Mouse (Mus musculus) CH12.LX (cell line): Measurements from ENCODE around the gene Rundc3b. TPM values are rescaled to one million over a fixed set of nuclear protein-coding genes. Genes with fewer than 3 reads are reported as not detected.
A peak's percentile ranks its signal among the peaks of the same experiment; 100 is the strongest.

ENCODE experiments used
- DNase-seq: peaks from one replicate; pipeline ENCODE4 v3.0.0-alpha.2; 2013; ENCODE audit errors: extremely low read depth
- H3K27ac ChIP-seq: 2 replicates; pipeline ENCODE4 v1.5.1; 2012; ENCODE audit warnings: low read depth, mild to moderate bottlenecking, control low read depth, moderate library complexity; ENCODE audit not compliant: insufficient read depth
- H3K27me3 ChIP-seq: replicated peaks from 2 replicates; pipeline ENCODE3; 2012; ENCODE audit warnings: inconsistent platforms
- H3K36me3 ChIP-seq, 2 experiments: replicated peaks in 1 of 2; 2 replicates each; pipeline versions ENCODE3 to v1.6.1; 2012; ENCODE audit warnings: inconsistent platforms in 1 of 2, low read length in 1 of 2, mild to moderate bottlenecking in 1 of 2, mixed read lengths in 1 of 2, moderate library complexity in 1 of 2; ENCODE audit not compliant: control insufficient read depth in 1 of 2, insufficient read depth in 1 of 2
- H3K4me1 ChIP-seq, 2 experiments: 2 replicates each; pipeline ENCODE4 v1.6.1; 2012; ENCODE audit warnings: inconsistent platforms in 1 of 2, moderate library complexity in 1 of 2; ENCODE audit not compliant: insufficient read depth in 2 of 2, control insufficient read depth in 1 of 2
- H3K4me2 ChIP-seq: 2 replicates; pipeline ENCODE4 v1.6.1; 2012; ENCODE audit warnings: low read depth, mild to moderate bottlenecking, control low read depth; ENCODE audit not compliant: poor library complexity, insufficient read depth, severe bottlenecking
- H3K4me3 ChIP-seq, 3 experiments: fragments of 150-350 bp in 1 of 3; sonication (generic) in 1 of 3; replicated peaks in 1 of 3; 2 replicates each; pipeline versions ENCODE3 to v1.5.1; 2011 to 2012; ENCODE audit warnings: low read depth in 2 of 3, low read length in 2 of 3, mild to moderate bottlenecking in 2 of 3, moderate library complexity in 2 of 3, control low read depth in 1 of 3, improper control_type of control experiment in 1 of 3, inconsistent platforms in 1 of 3, mixed read lengths in 1 of 3; ENCODE audit not compliant: poor library complexity in 1 of 3
- H3K79me2 ChIP-seq: replicated peaks from 2 replicates; pipeline ENCODE4 v1.6.1; 2012; ENCODE audit warnings: mild to moderate bottlenecking, moderate library complexity; ENCODE audit not compliant: control insufficient read depth, poor library complexity, insufficient read depth, severe bottlenecking; ENCODE audit errors: extremely low read depth
- H3K9ac ChIP-seq: 2 replicates; pipeline ENCODE4 v1.6.1; 2012; ENCODE audit warnings: low read depth, mild to moderate bottlenecking, control low read depth, moderate library complexity; ENCODE audit not compliant: insufficient read depth
- H3K9me3 ChIP-seq: replicated peaks from 2 replicates; pipeline ENCODE3; 2012; ENCODE audit warnings: low read length, inconsistent platforms, mixed read lengths
- CHD1 ChIP-seq: IDR thresholded peaks from 2 replicates; pipeline ENCODE4 v1.6.1; 2012; ENCODE audit warnings: low read depth, low read length, improper control_type of control experiment, inconsistent platforms
- CTCF ChIP-seq, 2 experiments: IDR thresholded peaks in 1 of 2; conservative IDR thresholded peaks in 1 of 2; 2 replicates each; pipeline ENCODE4 v1.5.1; 2011 to 2012; ENCODE audit warnings: low read depth in 2 of 2, low read length in 2 of 2, improper control_type of control experiment in 1 of 2, inconsistent platforms in 1 of 2, mild to moderate bottlenecking in 1 of 2, moderate library complexity in 1 of 2
- ELF1 ChIP-seq: IDR thresholded peaks from 2 replicates; pipeline ENCODE4 v1.6.1; 2014; ENCODE audit warnings: low read depth, mild to moderate bottlenecking, inconsistent platforms, low read length, improper control_type of control experiment
- MAZ ChIP-seq: IDR thresholded peaks from 2 replicates; pipeline ENCODE4 v1.6.1; 2012; ENCODE audit warnings: low read depth, mild to moderate bottlenecking, inconsistent platforms, low read length, improper control_type of control experiment, moderate library complexity
- MEF2A ChIP-seq: IDR thresholded peaks from 2 replicates; pipeline ENCODE4 v1.6.1; 2014; ENCODE audit warnings: low read depth, mild to moderate bottlenecking, inconsistent platforms, low read length, improper control_type of control experiment, borderline replicate concordance
- MXI1 ChIP-seq: IDR thresholded peaks from 2 replicates; pipeline ENCODE4 v1.6.1; 2011; ENCODE audit warnings: mild to moderate bottlenecking, low read depth, low read length, improper control_type of control experiment
- POLR2A ChIP-seq: IDR thresholded peaks from 2 replicates; pipeline ENCODE4 v1.6.1; 2011; ENCODE audit warnings: low read depth, mild to moderate bottlenecking, improper control_type of control experiment, low read length
- POLR2AphosphoS2 ChIP-seq: IDR thresholded peaks from 2 replicates; pipeline ENCODE4 v1.6.1; 2011; ENCODE audit warnings: low read depth, low read length, improper control_type of control experiment
- SMC3 ChIP-seq: IDR thresholded peaks from 2 replicates; pipeline ENCODE4 v1.6.1; 2011; ENCODE audit warnings: low read depth, low read length, improper control_type of control experiment
- TBP ChIP-seq: conservative IDR thresholded peaks from 2 replicates; pipeline ENCODE4 v1.6.1; 2011; ENCODE audit warnings: low read depth, low read length, improper control_type of control experiment
- ZC3H11A ChIP-seq: IDR thresholded peaks from 2 replicates; pipeline ENCODE4 v1.6.1; 2012; ENCODE audit warnings: low read depth, mild to moderate bottlenecking, inconsistent platforms, low read length, improper control_type of control experiment
- ZMIZ1 ChIP-seq: IDR thresholded peaks from 2 replicates; pipeline ENCODE4 v1.6.1; 2012; ENCODE audit warnings: low read depth, mild to moderate bottlenecking, inconsistent platforms, low read length, improper control_type of control experiment
- ZNF384 ChIP-seq: IDR thresholded peaks from 2 replicates; pipeline ENCODE4 v1.6.1; 2012; ENCODE audit warnings: low read depth, low read length, improper control_type of control experiment, inconsistent platforms
- dilution Hi-C: fragments of 300-500 bp; cut with MboI; formaldehyde crosslinking; loops from 2 replicates; pipeline ENCODE4 v1.14.3; 2020; ENCODE audit warnings: low sequenced_read_pairs; ENCODE audit not compliant: extremely low pct_unique_long_range_greater_than_20kb, extremely low pct_ligation_motif_present
- in situ Hi-C: fragments of 300-500 bp; cut with MboI; formaldehyde crosslinking; loops from 3 replicates; pipeline ENCODE4 v1.14.3; 2019; ENCODE audit warnings: low sequenced_read_pairs, low pct_ligation_motif_present, low pct_unique_long_range_greater_than_20kb, mixed read lengths
- polyA plus RNA-seq: library from polyadenylated mRNA; unstranded; fragments of >175 nt; gene quantifications from 2 replicates; pipeline ENCODE4 v1.2.1, GENCODE M21; 2012; ENCODE audit warnings: low read depth; ENCODE audit not compliant: insufficient read length
- total RNA-seq, 2 experiments: library from RNA; depleted of rRNA; stranded (reverse); fragments of 300-350 nt in 1 of 2; fragments of >200 nt in 1 of 2; gene quantifications; 2 replicates each; pipeline ENCODE4 v1.2.3; 2012 to 2014

Gene Rundc3b
- 0.13 TPM in 2 replicates for total RNA-seq (2012; rRNA removed)
- 0.07 and 0.09 TPM in 2 replicates for total RNA-seq (2014; rRNA removed)
- 0.09 TPM in 1 of 2 replicates, not detected in the other for polyA plus RNA-seq

- Histone ChIP-seq H3K36me3 (no peaks in the 10 kb centered on the region), H3K9ac (no peak within 1 kb of the TSS; the same call in 1 of the 2 replicates), H3K4me1 (no peaks in the 10 kb centered on the region), H3K4me3 (peak within 1 kb of the TSS in 1 of 3 experiments; percentile 72), H3K27me3 (no peaks in the 10 kb centered on the region), H3K4me2 (peak within 1 kb of the TSS; percentile 58), H3K9me3 (peaks cover 7% of the 10 kb centered on the region), H3K27ac (no peak within 1 kb of the TSS), H3K79me2 (no peaks in the 10 kb centered on the region)
- DNase-seq, result peak; percentile 1
- TF ChIP-seq ZNF384 (no peak), TBP (0 out of 2 replicates have a peak, but pooled peaks have one; percentile 26), POLR2A (no peak)
- dilution Hi-C loops (no loop called here), in situ Hi-C loops (no loop called here)
Observed at GRCm38 (mm10) chr5:8622596-8623231, at the start of gene Rundc3b. Rundc3b (minus strand) TSS chr5:8622952.

GRCm38 (mm10) chr5:8669606-8670005 lies 46.9 kb upstream of the Rundc3b start:
- Histone ChIP-seq H3K79me2 (no peaks in the 10 kb centered on the region), H3K36me3 (no peaks in the 10 kb centered on the region), H3K4me1 (peaks cover 0 to 10% of the 10 kb centered on the region in 2 experiments; a peak in 2 of 4 replicates), H3K27me3 (no peaks in the 10 kb centered on the region), H3K27ac (no peak overlapping the region), H3K9me3 (no peaks in the 10 kb centered on the region), H3K9ac (no peak overlapping the region), H3K4me2 (no peak overlapping the region), H3K4me3 (no peak overlapping the region)
- dilution Hi-C loops, result no loop called here
- no peak for DNase-seq
- no peak for TF ChIP-seq MXI1
- no peak for TF ChIP-seq CTCF (conservative IDR thresholded peaks at IDR 0.05 in 1 of 2, IDR thresholded peaks at IDR 0.05 in 1 of 2; ENCODE audit: low read depth in 2 of 2, low read length in 2 of 2)
- no peak for TF ChIP-seq MAZ
- TF ChIP-seq CHD1, result no peak
- no peak for TF ChIP-seq MEF2A
- TF ChIP-seq ZMIZ1, result no peak
- no peak for TF ChIP-seq POLR2AphosphoS2
- TF ChIP-seq ELF1, result no peak
- TF ChIP-seq ZC3H11A, result no peak
- TF ChIP-seq SMC3, result no peak
- in situ Hi-C loops, result no loop called here
